Mouse (Mus musculus) CD4-positive helper T cell, adult 2 months (primary cell): ENCODE measurements around the gene Hspbap1.

Experiments used
- DNase-seq: peaks from one replicate; pipeline ENCODE4 v3.0.0-alpha.2; 2012; ENCODE audit warnings: low read depth, missing footprints, low spot score

Hspbap1 gene

DNA sequence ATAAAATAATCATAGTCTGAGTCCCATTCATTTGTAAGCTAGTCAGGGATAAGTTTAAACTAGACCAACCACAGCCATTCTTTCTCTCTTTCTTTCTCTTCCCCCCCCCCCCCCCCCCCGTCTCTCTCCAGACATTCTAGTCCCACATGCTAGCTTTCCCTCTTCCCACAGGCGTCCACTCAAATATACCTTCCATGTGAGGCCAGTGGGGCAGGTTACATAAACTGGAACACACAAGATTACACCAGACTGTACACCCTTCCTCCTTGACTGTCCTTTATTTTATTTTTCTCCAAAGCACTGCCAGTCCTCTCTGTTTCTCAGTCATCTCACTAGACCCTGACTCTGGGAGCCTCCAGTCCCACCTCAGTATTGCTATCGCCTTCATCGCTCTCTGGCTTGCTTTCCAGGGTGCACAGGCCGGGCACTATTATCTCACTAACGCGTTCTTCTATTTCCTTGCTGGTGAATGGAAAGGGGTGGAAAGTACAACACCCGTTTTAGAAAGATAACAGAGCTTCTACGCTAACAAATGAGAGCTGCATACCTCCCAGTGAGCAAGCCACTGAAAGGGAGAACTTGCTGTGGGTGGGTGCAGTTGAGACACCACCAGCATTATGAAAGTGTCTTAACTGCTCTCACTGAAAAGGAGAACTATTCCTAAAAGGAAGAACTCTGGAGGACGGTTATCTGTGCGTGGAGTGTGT, 6.4 kb upstream of the Hspbap1 start:
- no peak for DNase-seq

GRCm38 (mm10) chr16:35764941-35765340, 5.2 kb upstream of the Hspbap1 start:
- peak; percentile 27 for DNase-seq

DNA sequence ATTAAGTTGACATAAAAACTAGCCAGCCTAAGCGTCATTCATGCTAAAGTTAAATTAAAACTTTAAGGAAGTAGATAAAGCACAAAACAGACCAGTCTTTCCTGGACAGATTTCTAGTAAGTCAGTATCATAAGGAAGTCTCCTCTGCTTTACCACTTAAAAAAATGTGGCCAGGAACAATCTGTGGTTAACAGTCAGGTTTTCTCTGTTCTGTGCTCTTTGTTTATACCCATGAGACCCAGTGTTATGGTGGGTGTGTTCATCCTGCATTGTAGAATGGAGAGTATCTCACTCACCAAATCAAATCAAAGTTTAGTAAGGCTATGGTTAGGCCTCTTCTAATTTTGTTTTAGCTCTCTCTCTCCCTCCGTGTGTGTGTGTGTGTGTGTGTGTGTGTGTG, 4.7 kb upstream of the Hspbap1 start:
- peak; percentile 76 for DNase-seq

DNA sequence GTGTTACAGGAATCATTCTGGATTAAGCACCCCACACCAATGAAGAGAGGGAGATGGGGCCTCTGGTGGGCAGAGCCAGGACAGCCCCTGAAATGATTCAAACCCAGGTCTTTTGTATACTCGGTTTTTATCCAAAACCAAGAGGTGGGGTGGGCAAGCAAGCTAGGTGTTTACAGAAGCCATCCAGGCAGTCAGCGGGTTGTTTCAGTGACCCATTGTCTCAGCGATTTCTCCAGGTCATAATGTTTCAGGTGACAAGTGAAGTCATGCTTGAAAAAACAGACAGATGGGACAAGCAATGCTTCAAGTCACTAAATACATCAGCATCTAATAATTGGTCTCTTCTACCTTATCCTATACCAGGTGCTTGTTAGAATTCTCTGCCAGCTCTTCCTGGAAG, 3.8 kb upstream of the Hspbap1 start:
- DNase-seq, result no peak

GRCm38 (mm10) chr16:35768469-35768784, 1.7 kb upstream of the Hspbap1 start:
- peak; percentile 34 for DNase-seq

GRCm38 (mm10) chr16:35768785-35769642, 1.2 kb upstream of the Hspbap1 start, which contains the start of gene Dirc2:
Dirc2 (minus strand) TSS chr16:35769356.
- DNase-seq, result peak; percentile 61

GRCm38 (mm10) chr16:35771141-35771540, 966 bp downstream of the Hspbap1 start:
- DNase-seq, result no peak

DNA sequence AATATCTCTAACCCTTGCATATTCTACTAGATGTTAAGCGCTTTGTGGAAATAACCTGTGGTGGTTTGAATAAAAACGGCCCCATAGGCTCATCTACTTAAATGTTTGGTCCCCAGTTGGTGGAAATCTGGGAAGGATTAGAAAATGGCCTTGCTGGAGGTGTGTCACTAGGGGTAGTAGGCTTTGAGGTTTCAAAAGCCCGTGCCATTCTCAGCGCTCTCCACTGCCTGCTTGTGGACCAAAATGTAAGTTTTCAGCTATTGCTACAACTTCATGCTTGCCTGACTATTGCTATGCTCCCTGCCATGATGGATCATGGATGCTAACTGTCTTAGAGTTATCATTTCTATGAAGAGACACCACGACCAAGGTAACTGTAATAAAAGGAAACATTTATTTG, 1.4 kb downstream of the Hspbap1 start:
- no peak for DNase-seq

GRCm38 (mm10) chr16:35772598-35772997, 2.4 kb downstream of the Hspbap1 start:
- DNase-seq, result no peak

DNA sequence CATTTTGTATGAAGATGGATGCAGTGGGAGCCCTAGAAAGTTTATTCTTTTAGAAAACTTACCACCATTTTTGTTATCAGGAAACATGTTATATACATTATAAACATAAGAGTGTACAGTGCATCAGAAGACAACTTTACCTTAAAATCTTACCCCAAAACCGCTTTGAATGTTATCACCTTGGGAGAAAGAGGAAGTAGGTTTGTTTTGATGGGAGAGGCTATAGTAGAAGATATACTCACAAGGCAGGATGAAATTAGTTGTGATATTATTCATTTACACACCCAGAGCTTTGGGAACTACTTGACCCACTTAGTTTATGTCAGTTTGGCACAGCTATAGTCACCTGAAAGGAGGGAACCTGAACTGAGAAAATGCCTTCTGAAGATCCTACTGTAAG, 5.7 kb downstream of the Hspbap1 start:
- no peak for DNase-seq

- no peak for DNase-seq
These were observed 6.6 kb downstream of the Hspbap1 start for GRCm38 (mm10) chr16:35776737-35777136.

DNA sequence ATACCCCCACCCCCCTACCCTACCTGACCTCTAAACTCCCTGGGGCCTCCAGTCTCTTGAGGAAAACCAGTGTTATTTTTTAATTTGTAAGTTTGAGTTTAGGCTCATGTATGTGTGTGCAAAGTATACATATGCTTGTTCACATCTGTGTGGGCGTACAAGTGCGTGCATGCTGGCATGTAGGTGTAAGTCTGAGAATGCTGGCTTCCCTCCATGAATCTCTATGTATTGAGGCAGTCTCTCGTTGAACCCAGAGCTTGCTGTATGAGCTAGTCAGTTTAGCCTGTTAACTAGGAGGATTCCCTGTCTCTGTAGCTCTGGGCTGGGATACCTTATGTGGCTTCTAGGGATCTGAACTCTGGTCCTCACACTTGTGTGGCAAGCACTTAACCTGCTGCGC, 7.6 kb downstream of the Hspbap1 start:
- no peak for DNase-seq

GRCm38 (mm10) chr16:35779681-35780080, 9.5 kb downstream of the Hspbap1 start:
- no peak for DNase-seq

DNA sequence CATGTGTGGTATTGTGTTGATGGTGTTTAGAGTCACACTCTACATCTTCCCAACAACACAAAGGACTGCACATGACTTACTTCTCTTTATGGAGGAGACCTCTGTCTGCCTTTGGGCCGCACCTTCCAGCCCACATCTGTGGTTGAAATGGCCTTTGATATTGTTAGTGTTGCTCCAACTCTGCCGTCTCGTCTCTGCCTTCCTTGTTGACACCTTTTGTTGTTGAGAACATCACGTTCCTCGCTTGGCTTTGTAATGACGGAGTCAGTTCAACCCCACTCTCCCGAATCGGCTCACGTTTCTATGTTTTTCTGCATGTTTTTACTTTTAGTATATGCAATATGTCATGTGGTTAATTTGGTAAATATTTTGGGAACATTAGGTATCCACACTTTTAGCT, 10.9 kb downstream of the Hspbap1 start:
- peak; percentile 35 for DNase-seq

DNA sequence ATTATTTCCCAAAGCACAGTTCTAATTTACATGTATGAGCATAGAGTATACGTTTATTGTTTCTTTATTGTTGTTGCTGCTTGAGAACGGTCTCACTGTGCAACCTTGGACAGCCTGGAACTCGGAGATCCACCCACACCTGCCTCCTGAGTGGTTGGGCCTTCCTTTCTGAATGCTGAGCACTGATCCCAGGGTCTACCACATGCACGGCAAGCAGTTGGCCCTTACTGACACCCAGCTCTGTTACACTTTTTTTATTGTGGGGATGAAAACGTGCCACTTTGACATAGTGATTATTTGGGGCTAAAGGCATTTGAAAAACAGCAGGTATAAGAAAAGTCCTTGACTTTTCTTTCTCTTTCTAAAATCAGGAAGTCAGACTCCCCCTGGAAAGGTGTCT, 11.5 kb downstream of the Hspbap1 start:
- DNase-seq, result no peak

DNA sequence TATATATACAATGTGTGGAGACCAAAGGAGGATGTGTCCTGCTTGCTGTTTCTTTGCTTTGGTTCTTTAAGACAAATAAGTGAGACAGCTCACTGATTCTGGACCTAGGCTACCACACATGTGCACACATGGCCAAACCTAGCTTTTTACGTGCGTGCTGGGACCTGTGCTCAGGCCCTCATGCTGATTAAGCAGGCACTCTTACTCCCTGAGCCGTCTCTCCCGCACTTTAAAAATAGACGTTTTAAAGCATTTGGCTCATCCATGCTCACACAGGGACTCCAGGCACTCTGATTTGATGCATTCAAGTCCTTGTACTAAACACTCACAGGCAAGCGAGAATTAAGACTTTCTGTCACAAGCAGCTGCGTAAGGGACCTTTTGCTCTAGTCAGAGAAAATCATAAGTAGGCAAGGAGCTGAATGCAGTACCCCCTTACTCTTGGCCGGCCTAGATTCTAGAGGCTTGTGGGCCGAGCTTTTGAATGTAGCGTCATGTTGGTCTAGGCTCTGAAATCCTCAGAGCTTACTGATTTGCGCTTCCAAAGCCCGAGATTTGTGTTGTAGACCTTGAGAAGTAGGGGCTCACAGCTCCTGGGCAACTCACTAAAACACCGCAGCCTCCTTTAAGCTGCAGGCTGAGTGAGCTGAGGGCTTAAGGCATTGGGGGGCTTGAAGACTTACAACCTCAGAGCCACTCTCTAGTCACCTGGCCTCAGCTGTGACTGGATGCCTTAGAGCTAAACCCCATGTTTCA, 12.5 kb downstream of the Hspbap1 start:
- DNase-seq, result no peak

DNA sequence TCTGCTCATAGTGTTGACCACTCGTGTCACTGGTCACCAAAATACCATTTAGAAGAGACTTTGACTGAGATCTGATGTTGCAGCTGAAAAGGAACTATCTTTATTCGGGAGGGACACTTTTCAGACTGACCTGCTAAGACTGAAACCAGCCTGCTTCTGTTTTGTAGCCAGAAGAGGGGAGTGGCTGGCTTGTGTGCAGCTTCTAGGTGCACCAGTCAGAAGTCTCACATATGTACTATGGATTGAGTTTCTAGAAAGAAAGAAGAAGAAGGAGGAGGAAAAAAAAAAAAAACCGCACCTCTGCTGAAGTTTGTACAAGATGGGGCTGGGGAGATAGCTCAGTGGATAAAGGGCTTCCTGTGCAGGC, 13.0 kb downstream of the Hspbap1 start:
- DNase-seq, result no peak

- DNase-seq, result no peak
These were observed 14.1 kb downstream of the Hspbap1 start for GRCm38 (mm10) chr16:35784134-35784725.

- no peak for DNase-seq
These were observed 17.0 kb downstream of the Hspbap1 start for GRCm38 (mm10) chr16:35787163-35787562.

DNA sequence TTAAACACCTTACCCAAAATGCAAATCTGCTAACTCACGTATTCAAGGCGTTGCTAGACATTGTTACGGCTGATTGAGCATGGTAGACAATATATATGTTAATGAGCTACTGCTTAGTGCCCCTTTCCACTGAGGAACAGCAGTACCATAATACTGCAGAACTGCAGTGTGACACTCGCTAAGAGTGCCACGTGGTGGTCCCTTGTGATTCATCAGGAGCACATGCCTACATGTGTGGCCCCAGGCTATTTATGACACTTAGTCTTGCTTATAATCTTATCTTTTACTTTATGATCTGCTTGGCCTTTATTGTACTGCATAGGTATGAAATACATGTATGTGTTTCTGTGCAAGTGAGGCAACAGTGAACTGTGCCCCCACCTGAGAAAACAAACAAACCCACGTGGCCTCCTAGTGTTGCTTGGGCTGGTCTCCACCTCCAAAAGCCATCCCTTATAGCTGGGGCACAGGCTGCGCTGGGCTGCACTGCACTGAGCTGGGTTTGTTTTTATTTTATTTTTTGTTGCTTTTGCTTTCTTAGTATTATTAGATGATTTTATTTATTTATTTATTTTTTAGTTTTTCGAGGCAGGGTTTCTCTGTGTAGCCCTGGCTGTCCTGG, 17.5 kb downstream of the Hspbap1 start:
- DNase-seq, result no peak

DNA sequence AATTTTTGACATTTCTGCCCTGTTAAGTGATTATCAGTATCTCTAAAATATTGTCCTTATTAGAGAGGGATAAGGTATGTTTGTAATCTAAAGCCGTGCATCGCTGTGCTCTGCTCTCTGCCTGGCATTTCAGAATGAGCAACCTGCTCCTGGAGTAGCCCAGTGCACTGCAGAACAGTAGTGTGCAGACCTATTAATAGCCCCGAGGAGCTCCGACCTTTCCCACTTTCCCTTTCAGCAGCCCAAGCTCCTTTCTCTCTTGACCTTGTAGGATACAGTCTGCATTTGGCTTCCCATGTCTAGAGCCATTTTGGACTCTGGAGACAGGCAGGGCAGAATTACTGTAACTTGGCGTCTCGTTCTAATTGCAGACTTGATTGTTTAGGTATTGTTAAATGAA, 18.2 kb downstream of the Hspbap1 start:
- no peak for DNase-seq
